Mouse (Mus musculus) G1E (cell line): ENCODE results near the gene Kctd8. TPM values are rescaled to one million over a fixed set of nuclear protein-coding genes. Genes with fewer than 3 reads are reported as not detected.
"Not testable (repeated sequence)": the region's sequence is repeated elsewhere in the genome, so short reads cannot be mapped to it uniquely, and the experiment has no call there.

ENCODE experiments used
- ATAC-seq: 2 replicates; pipeline ENCODE4 v1.8.0; 2016; ENCODE audit warnings: mild to moderate bottlenecking; ENCODE audit not compliant: insufficient number of reproducible peaks, poor library complexity, low FRiP score, severe bottlenecking; ENCODE audit errors: extremely low read depth
- DNase-seq: peaks from one replicate; pipeline ENCODE4 v3.0.0; 2012; ENCODE audit warnings: low spot score
- H3K27me3 ChIP-seq: 2 replicates; pipeline ENCODE4 v1.6.1; 2012; ENCODE audit warnings: mild to moderate bottlenecking, low read length, inconsistent platforms; ENCODE audit not compliant: insufficient read depth
- H3K36me3 ChIP-seq: replicated peaks from 2 replicates; pipeline ENCODE3; 2012; ENCODE audit warnings: mild to moderate bottlenecking, inconsistent platforms
- H3K4me1 ChIP-seq: 2 replicates; pipeline ENCODE4 v1.6.1; 2012; ENCODE audit warnings: low read depth, low read length, inconsistent platforms, mixed read lengths; ENCODE audit not compliant: insufficient read depth
- H3K4me3 ChIP-seq: 2 replicates; pipeline ENCODE4 v1.5.1; 2012; ENCODE audit warnings: low read depth, mild to moderate bottlenecking, inconsistent platforms, low read length, moderate library complexity, mixed read lengths
- H3K9me3 ChIP-seq: replicated peaks from 2 replicates; pipeline ENCODE4 v1.6.1; 2012; ENCODE audit warnings: inconsistent platforms
- CTCF ChIP-seq: IDR thresholded peaks from 2 replicates; pipeline ENCODE4 v1.5.1; 2012; ENCODE audit warnings: low read depth, low read length, inconsistent platforms, mixed read lengths
- GATA1 ChIP-seq: IDR thresholded peaks from 2 replicates; pipeline ENCODE4 v1.6.1; 2012; ENCODE audit warnings: borderline replicate concordance, low read length, inconsistent platforms, mixed read lengths
- GATA2 ChIP-seq: IDR thresholded peaks from 2 replicates; pipeline ENCODE4 v1.6.1; 2012; ENCODE audit warnings: low read depth, low read length, inconsistent platforms, borderline replicate concordance
- POLR2AphosphoS5 ChIP-seq: IDR thresholded peaks from 2 replicates; pipeline ENCODE4 v1.6.1; 2012; ENCODE audit warnings: low read depth, low read length, inconsistent platforms; ENCODE audit not compliant: insufficient replicate concordance
- TAL1 ChIP-seq: conservative IDR thresholded peaks from 2 replicates; pipeline ENCODE4 v1.6.1; 2012; ENCODE audit warnings: low read depth, low read length, inconsistent platforms, mixed read lengths
- polyA plus RNA-seq: library from polyadenylated mRNA; stranded (reverse); fragments of >175 nt; gene quantifications from 2 replicates; pipeline ENCODE4 v1.2.3, GENCODE M21; 2012
- total RNA-seq, 2 experiments: library from RNA; stranded (forward) in 1 of 2; stranded (reverse) in 1 of 2; fragments of 200-1000 nt in 1 of 2; fragments of >200 nt in 1 of 2; fragmentation: Nextera tagmentation in 1 of 2; gene quantifications; 2 replicates each; pipeline ENCODE4 v1.2.3; 2014 to 2017

Gene Kctd8
- total and polyA plus RNA-seq, 3 experiments, result not detected

DNA sequence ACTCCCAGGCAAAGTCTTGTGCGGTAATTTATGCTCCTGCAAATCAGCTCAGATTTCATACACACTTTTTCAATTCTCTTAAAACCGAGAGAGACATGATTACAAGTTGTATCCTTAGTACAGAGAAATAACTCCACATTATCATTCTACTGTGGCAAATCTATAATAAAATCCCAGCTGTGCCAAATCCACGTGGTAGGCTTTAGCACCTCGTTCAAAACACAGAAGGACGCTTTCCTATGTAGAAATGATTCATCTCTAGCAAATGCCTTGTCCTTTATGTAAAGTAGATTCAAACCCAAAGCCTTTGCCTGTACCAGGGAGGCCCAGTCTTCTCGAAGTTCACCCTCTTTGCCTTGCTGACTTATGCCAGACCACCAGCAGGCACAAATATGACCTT, 57.1 kb downstream of the Kctd8 start:
- H3K27me3 ChIP-seq, result no peaks in the 10 kb centered on the region

DNA sequence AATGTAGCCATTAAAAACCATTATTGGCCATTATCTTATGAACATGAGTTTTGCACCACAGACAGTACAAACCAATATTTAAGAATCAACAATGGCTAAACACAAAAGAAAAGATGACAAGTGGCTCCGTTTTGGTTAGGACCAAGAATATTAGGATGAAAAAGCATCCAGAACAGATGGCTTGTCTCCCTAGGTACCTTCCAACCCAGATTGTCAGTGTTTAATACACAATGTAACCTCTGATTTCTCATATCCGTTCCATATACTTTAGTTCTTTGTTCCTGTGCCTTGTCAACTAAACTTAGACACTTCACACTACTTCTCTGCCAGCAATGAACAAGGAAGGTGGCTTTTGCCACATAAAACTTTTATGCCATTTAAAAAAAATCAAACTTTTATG, 89.1 kb downstream of the Kctd8 start:
- Histone ChIP-seq H3K36me3 (no peaks in the 10 kb centered on the region), H3K27me3 (no peaks in the 10 kb centered on the region), H3K9me3 (no peaks in the 10 kb centered on the region), H3K4me1 (no peaks in the 10 kb centered on the region), H3K4me3 (no peak overlapping the region)
- DNase-seq (no peak), ATAC-seq (no peak)
- TF ChIP-seq TAL1, result no peak
- no peak for TF ChIP-seq CTCF
- no peak for TF ChIP-seq GATA2
- no peak for TF ChIP-seq POLR2AphosphoS5
- no peak for TF ChIP-seq GATA1

More for the DNA sequence above, 57.1 kb downstream of the Kctd8 start:
- H3K9me3 ChIP-seq, result no peaks in the 10 kb centered on the region
- no peak for TF ChIP-seq GATA2
- TF ChIP-seq TAL1, result no peak
- no peak for TF ChIP-seq CTCF
- no peak for TF ChIP-seq POLR2AphosphoS5
- TF ChIP-seq GATA1, result no peak
- no peaks in the 10 kb centered on the region for H3K4me1 ChIP-seq
- H3K4me3 ChIP-seq, result no peak overlapping the region
- DNase-seq (no peak), ATAC-seq (no peak)
- H3K36me3 ChIP-seq, result no peaks in the 10 kb centered on the region

DNA sequence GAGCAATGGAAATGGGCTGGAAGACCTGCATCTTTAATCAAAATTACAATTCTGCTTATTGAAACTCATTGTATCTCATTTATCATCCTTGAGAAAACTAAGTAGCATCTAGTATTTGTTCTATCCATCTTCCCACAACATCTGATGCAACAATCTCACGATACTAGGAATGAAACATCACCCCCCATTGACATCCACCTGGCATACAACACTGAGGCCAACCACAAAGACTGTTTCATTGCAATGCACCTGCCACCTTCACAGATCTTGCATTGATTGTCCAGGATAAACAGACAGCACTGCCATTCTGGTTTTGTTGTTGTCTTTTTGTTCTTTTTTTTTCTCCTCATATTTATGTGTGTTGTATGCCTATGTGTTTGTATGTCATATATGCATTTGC, 99.5 kb downstream of the Kctd8 start:
- H3K36me3 ChIP-seq, result no peaks in the 10 kb centered on the region
- no peak for ATAC-seq
- TF ChIP-seq POLR2AphosphoS5 (no peak), GATA1 (no peak), GATA2 (no peak), CTCF (no peak), TAL1 (no peak)

DNA sequence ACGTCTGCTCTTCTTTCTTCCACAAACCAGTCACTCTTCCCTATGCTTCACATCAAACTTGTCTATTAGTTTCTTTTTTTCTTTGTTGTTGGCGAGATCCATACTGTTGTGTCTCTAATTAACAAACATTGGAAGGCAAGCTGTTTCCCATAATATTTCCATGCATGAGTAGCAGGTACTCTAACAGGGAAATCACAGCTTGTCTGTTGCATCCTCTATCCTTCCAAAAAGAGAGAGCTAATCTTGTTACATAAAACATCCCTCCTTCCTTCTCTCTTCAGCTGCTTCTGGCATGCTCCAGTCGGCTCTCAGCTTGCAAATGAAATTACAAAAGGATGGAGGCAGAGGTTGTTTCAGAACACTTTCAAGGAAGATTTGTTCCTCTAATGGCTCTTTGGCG, 107.9 kb downstream of the Kctd8 start:
- TF ChIP-seq TAL1 (no peak), GATA1 (no peak), POLR2AphosphoS5 (no peak), GATA2 (no peak), CTCF (no peak)
- no peaks in the 10 kb centered on the region for H3K4me1 ChIP-seq
- DNase-seq, result no peak
- H3K9me3 ChIP-seq, result no peaks in the 10 kb centered on the region
- ATAC-seq, result no peak
- H3K27me3 ChIP-seq, result no peaks in the 10 kb centered on the region
- no peaks in the 10 kb centered on the region for H3K36me3 ChIP-seq
- no peak overlapping the region for H3K4me3 ChIP-seq

More for the DNA sequence above, 99.5 kb downstream of the Kctd8 start:
- H3K4me3 ChIP-seq, result no peak overlapping the region
- no peaks in the 10 kb centered on the region for H3K4me1 ChIP-seq
- no peak for DNase-seq
- H3K9me3 ChIP-seq, result no peaks in the 10 kb centered on the region
- no peaks in the 10 kb centered on the region for H3K27me3 ChIP-seq

DNA sequence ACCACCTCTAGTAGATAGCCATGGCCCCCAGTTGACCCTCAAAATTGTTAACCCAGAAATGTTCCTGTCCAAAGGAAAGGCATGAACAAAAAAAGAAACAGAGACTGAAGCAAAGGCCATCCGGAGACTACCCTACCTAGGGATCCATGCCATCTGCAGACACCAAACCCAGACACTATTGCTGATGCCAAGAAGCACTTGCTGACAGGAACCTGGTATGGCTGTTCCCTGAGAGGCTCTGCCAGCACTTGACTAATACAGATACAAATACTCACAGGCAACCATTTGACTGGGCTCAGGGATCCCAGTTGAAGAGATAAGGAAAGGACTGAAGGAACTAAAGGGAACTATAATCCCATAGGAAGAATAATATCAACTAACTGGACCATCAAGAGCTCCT, 109.8 kb downstream of the Kctd8 start:
- not testable (repeated sequence) for H3K4me3 ChIP-seq, DNase-seq, H3K4me1 ChIP-seq, H3K27me3 ChIP-seq, H3K36me3 ChIP-seq, H3K9me3 ChIP-seq, ATAC-seq

DNA sequence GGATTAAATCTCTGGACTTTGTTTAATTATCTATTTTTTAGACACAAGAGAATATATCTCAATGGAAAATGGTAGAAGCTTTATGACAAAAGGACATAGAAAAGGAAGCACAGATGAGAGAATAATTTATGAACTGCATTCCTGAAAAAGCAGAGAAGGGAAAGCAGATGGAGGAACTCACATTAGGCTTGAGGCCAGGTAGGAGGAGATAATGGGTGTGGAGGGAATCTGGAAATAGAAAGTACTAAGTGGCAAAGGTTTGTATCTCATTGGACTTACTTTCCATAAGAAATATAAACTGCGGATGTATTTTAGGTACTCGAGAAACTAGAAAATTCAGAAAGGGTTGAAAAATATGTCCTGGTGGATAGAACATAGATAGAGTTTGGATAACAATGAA, 114.3 kb downstream of the Kctd8 start:
- DNase-seq (no peak), ATAC-seq (no peak)
- Histone ChIP-seq H3K36me3 (no peaks in the 10 kb centered on the region), H3K4me3 (no peak overlapping the region), H3K9me3 (no peaks in the 10 kb centered on the region), H3K4me1 (no peaks in the 10 kb centered on the region), H3K27me3 (no peaks in the 10 kb centered on the region)
- no peak for TF ChIP-seq TAL1
- no peak for TF ChIP-seq GATA1
- no peak for TF ChIP-seq GATA2
- TF ChIP-seq CTCF, result no peak
- TF ChIP-seq POLR2AphosphoS5, result no peak

DNA sequence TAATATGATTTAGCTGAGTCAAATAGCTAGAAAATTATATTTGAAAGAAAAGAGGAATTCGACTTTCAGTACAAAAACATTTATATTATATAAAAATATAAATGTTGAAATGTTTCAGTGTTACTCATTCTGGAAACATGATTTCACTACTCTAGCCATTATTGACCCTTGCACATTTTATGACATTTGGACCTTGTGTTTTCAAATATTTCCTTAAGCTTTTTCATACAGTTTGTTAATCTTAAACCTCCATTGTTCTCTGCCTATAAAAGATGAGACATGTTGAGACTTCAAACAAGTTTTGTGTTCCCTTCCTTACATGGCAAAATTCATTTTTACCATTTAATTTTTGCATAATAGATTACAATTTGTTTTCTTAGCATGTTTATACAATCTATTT, 118.9 kb downstream of the Kctd8 start:
- H3K9me3 ChIP-seq, result no peaks in the 10 kb centered on the region
- no peaks in the 10 kb centered on the region for H3K27me3 ChIP-seq
- no peaks in the 10 kb centered on the region for H3K36me3 ChIP-seq
- TF ChIP-seq CTCF (no peak), POLR2AphosphoS5 (no peak), GATA2 (no peak), TAL1 (no peak), GATA1 (no peak)
- no peaks in the 10 kb centered on the region for H3K4me1 ChIP-seq
- no peak overlapping the region for H3K4me3 ChIP-seq
- no peak for ATAC-seq
- no peak for DNase-seq
